Mouse (Mus musculus) spleen, adult 10 weeks (tissue): ENCODE data around the gene Cmas. TPM values are rescaled to one million over a fixed set of nuclear protein-coding genes. Genes with fewer than 3 reads are reported as not detected.

Experiments
- polyA plus RNA-seq: library from polyadenylated mRNA; stranded (reverse); fragments of 350-450 nt; fragmentation: Illumina TruSeq; extraction: RNeasy Lipid Tissue Mini Kit (QIAGEN cat#74804); gene quantifications from one replicate; pipeline ENCODE4 v1.2.3, GENCODE M21; 2015; ENCODE audit warnings: low replicate concordance; ENCODE audit not compliant: insufficient read depth

Gene Cmas
- polyA plus RNA-seq = 87.2 TPM

DNA sequence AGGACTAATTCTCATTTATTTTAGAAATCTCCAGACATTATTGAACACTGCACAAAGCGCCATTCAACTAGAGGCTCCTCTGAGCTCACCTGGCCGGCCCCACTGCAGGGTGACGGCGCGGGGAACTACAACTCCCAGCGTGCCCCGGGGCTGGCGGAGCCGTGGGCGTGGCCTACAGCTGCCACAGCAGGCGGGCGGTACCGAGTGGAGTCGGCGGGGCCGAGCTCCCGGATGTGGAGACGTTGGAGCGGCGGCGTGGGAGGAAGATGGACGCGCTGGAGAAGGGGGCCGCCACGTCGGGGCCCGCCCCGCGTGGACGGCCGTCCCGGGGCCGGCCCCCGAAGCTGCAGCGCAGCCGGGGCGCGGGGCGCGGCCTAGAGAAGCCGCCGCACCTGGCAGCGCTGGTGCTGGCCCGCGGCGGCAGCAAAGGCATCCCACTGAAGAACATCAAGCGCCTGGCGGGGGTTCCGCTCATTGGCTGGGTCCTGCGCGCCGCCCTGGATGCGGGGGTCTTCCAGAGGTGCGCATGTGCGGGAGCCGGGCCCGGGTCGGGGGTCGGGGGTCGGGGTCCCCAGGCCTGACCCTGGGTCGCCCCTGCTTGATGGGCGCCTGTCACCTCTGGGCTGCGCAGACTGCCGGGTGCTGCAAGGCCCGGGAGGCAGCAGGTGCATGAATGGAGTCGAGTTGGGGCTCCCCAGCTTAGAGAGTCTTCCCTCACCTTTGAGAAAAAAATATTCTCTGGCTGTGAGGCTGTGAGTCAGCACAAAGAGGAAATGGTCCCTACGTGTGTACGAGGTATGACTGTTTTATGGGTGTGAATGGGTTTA, at the start of gene Cmas:
Cmas (plus strand) TSS at position 180 of the 827 bp plus-strand sequence.

DNA sequence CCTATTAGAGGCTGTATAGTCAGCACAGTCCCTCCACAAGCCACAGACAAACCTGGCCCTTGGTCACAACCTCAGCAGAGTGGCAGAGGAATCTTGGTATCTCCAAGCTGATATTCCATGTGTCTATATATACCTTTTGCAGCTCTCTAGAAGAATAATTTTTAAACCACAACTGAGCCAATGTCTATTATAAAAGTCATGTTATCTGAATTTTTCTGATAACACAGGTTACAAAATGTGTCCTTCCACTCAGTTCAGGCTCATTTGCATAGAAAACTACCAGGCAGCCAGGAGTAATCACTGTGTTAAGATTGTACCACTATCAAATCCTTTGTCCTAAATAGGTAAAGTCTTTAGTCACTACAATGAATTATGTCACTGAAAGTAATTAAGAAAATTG, 47.9 kb downstream of the Cmas start, which contains the start of gene Sult6b2:
Sult6b2 (minus strand) TSS at position 101 of the 400 bp plus-strand sequence.

Other genes with a start within 250 kb of the Cmas start
- 12.0 TPM for gene Ldhb, start 248.7 kb upstream of the Cmas start, polyA plus RNA-seq
- 14.1 TPM for gene Kcnj8, start 185.1 kb upstream of the Cmas start, polyA plus RNA-seq
- gene Abcc9, start 54.4 kb upstream of the Cmas start, polyA plus RNA-seq = 11.9 TPM
- gene Sult6b2, start 47.8 kb downstream of the Cmas start, polyA plus RNA-seq = not detected
- 9.8 TPM for gene St8sia1, start 207.8 kb downstream of the Cmas start, polyA plus RNA-seq